Mouse (Mus musculus): Measurements from ENCODE around the gene Nrbp1. TPM values are rescaled to one million over a fixed set of nuclear protein-coding genes. Genes with fewer than 3 reads are reported as not detected.

Nrbp1 gene
- polyA plus RNA-seq, 1 experiment, result 126 TPM

GRCm38 (mm10) chr5:31195671-31196070, 45.0 kb upstream of the Nrbp1 start:
- no peaks in the 10 kb centered on the region for H3K27me3 ChIP-seq (replicated peaks; ENCODE audit: control insufficient read depth, insufficient read depth, low read length)
- H3K4me3 ChIP-seq (ENCODE audit: insufficient read depth, low read depth, low read length), result no peak overlapping the region
- TF ChIP-seq POLR2A (IDR thresholded peaks at IDR 0.05; ENCODE audit: low read depth, low read length) (no peak), CTCF (conservative IDR thresholded peaks at IDR 0.05; ENCODE audit: insufficient read depth, insufficient read length, low read depth, low read length) (no peak)
- H3K36me3 ChIP-seq (ENCODE audit: control insufficient read depth, insufficient read depth, low read length), result peaks cover 10% of the 10 kb centered on the region
- WGBS, result 89% methylated on average over 4 of the region's 4 CpGs
- H3K4me1 ChIP-seq (ENCODE audit: control insufficient read depth, insufficient read depth, low read length), result peaks cover 7% of the 10 kb centered on the region
- no peak for DNase-seq
- no peak overlapping the region for H3K27ac ChIP-seq (ENCODE audit: insufficient read depth, low read depth, low read length)

GRCm38 (mm10) chr5:31196207-31196606, 44.5 kb upstream of the Nrbp1 start:
- peaks cover 7% of the 10 kb centered on the region for H3K4me1 ChIP-seq (ENCODE audit: control insufficient read depth, insufficient read depth, low read length)

GRCm38 (mm10) chr5:31197072-31197471, 43.6 kb upstream of the Nrbp1 start:
- Histone ChIP-seq H3K4me1 (ENCODE audit: control insufficient read depth, insufficient read depth, low read length) (peaks cover 4% of the 10 kb centered on the region), H3K36me3 (ENCODE audit: control insufficient read depth, insufficient read depth, low read length) (peaks cover 10% of the 10 kb centered on the region), H3K27ac (ENCODE audit: insufficient read depth, low read depth, low read length) (no peak overlapping the region), H3K4me3 (ENCODE audit: insufficient read depth, low read depth, low read length) (no peak overlapping the region), H3K27me3 (replicated peaks; ENCODE audit: control insufficient read depth, insufficient read depth, low read length) (no peaks in the 10 kb centered on the region)
- 90% methylated on average over 12 of the region's 12 CpGs for WGBS
- TF ChIP-seq POLR2A (IDR thresholded peaks at IDR 0.05; ENCODE audit: low read depth, low read length) (no peak), CTCF (conservative IDR thresholded peaks at IDR 0.05; ENCODE audit: insufficient read depth, insufficient read length, low read depth, low read length) (no peak)
- no peak for DNase-seq

More at GRCm38 (mm10) chr5:31196207-31196606, 44.5 kb upstream of the Nrbp1 start:
- H3K27me3 ChIP-seq (replicated peaks; ENCODE audit: control insufficient read depth, insufficient read depth, low read length), result no peaks in the 10 kb centered on the region
- no peak for DNase-seq
- H3K4me3 ChIP-seq (ENCODE audit: insufficient read depth, low read depth, low read length), result no peak overlapping the region
- H3K36me3 ChIP-seq (ENCODE audit: control insufficient read depth, insufficient read depth, low read length), result peaks cover 10% of the 10 kb centered on the region
- WGBS, result 84% methylated on average over 10 of the region's 10 CpGs
- no peak for TF ChIP-seq CTCF (conservative IDR thresholded peaks at IDR 0.05; ENCODE audit: insufficient read depth, insufficient read length, low read depth, low read length)
- TF ChIP-seq POLR2A (IDR thresholded peaks at IDR 0.05; ENCODE audit: low read depth, low read length), result no peak
- H3K27ac ChIP-seq (ENCODE audit: insufficient read depth, low read depth, low read length), result no peak overlapping the region

- Histone ChIP-seq H3K36me3 (ENCODE audit: control insufficient read depth, insufficient read depth, low read length) (peaks cover 10% of the 10 kb centered on the region), H3K4me1 (ENCODE audit: control insufficient read depth, insufficient read depth, low read length) (peaks cover 2% of the 10 kb centered on the region; the same call in 1 of the 2 replicates), H3K4me3 (ENCODE audit: insufficient read depth, low read depth, low read length) (no peak overlapping the region), H3K27me3 (replicated peaks; ENCODE audit: control insufficient read depth, insufficient read depth, low read length) (no peaks in the 10 kb centered on the region), H3K27ac (ENCODE audit: insufficient read depth, low read depth, low read length) (no peak overlapping the region)
- 67% methylated on average over 9 of the region's 9 CpGs for WGBS
- DNase-seq, result no peak
- no peak for TF ChIP-seq POLR2A (IDR thresholded peaks at IDR 0.05; ENCODE audit: low read depth, low read length)
- no peak for TF ChIP-seq CTCF (conservative IDR thresholded peaks at IDR 0.05; ENCODE audit: insufficient read depth, insufficient read length, low read depth, low read length)
Observed at GRCm38 (mm10) chr5:31198170-31198569, 42.5 kb upstream of the Nrbp1 start.

GRCm38 (mm10) chr5:31198616-31199320, 41.9 kb upstream of the Nrbp1 start:
- WGBS, result 80% methylated on average over 5 of the region's 5 CpGs
- Histone ChIP-seq H3K36me3 (ENCODE audit: control insufficient read depth, insufficient read depth, low read length) (peaks cover 10% of the 10 kb centered on the region), H3K27ac (ENCODE audit: insufficient read depth, low read depth, low read length) (no peak overlapping the region), H3K4me3 (ENCODE audit: insufficient read depth, low read depth, low read length) (no peak overlapping the region), H3K4me1 (ENCODE audit: control insufficient read depth, insufficient read depth, low read length) (peaks cover 2% of the 10 kb centered on the region; the same call in 1 of the 2 replicates), H3K27me3 (replicated peaks; ENCODE audit: control insufficient read depth, insufficient read depth, low read length) (no peaks in the 10 kb centered on the region)
- no peak for TF ChIP-seq POLR2A (IDR thresholded peaks at IDR 0.05; ENCODE audit: low read depth, low read length)
- no peak for TF ChIP-seq CTCF (conservative IDR thresholded peaks at IDR 0.05; ENCODE audit: insufficient read depth, insufficient read length, low read depth, low read length)
- no peak for DNase-seq

GRCm38 (mm10) chr5:31199321-31199892, 41.3 kb upstream of the Nrbp1 start:
- H3K4me3 ChIP-seq (ENCODE audit: insufficient read depth, low read depth, low read length), result no peak overlapping the region
- no peaks in the 10 kb centered on the region for H3K27me3 ChIP-seq (replicated peaks; ENCODE audit: control insufficient read depth, insufficient read depth, low read length)
- DNase-seq, result no peak
- TF ChIP-seq CTCF (conservative IDR thresholded peaks at IDR 0.05; ENCODE audit: insufficient read depth, insufficient read length, low read depth, low read length), result no peak
- 87% methylated on average over 19 of the region's 19 CpGs for WGBS
- no peaks in the 10 kb centered on the region; the same call in 1 of the 2 replicates for H3K4me1 ChIP-seq (ENCODE audit: control insufficient read depth, insufficient read depth, low read length)
- H3K36me3 ChIP-seq (ENCODE audit: control insufficient read depth, insufficient read depth, low read length), result peaks cover 10% of the 10 kb centered on the region
- no peak overlapping the region for H3K27ac ChIP-seq (ENCODE audit: insufficient read depth, low read depth, low read length)

GRCm38 (mm10) chr5:31199893-31200292, 40.8 kb upstream of the Nrbp1 start:
- Histone ChIP-seq H3K27me3 (replicated peaks; ENCODE audit: control insufficient read depth, insufficient read depth, low read length) (no peaks in the 10 kb centered on the region), H3K27ac (ENCODE audit: insufficient read depth, low read depth, low read length) (no peak overlapping the region), H3K4me1 (ENCODE audit: control insufficient read depth, insufficient read depth, low read length) (no peaks in the 10 kb centered on the region; the same call in 1 of the 2 replicates), H3K4me3 (ENCODE audit: insufficient read depth, low read depth, low read length) (no peak overlapping the region), H3K36me3 (ENCODE audit: control insufficient read depth, insufficient read depth, low read length) (peaks cover 10% of the 10 kb centered on the region)
- WGBS, result 54% methylated on average over 9 of the region's 9 CpGs
- TF ChIP-seq CTCF (conservative IDR thresholded peaks at IDR 0.05; ENCODE audit: insufficient read depth, insufficient read length, low read depth, low read length) (peak; percentile 35), POLR2A (IDR thresholded peaks at IDR 0.05; ENCODE audit: low read depth, low read length) (no peak)
- peak; percentile 29 for DNase-seq

All from kidney, adult 2 months (tissue).